Mouse (Mus musculus): ENCODE data around the gene Rbm18.

- no peak for TF ChIP-seq CTCF (IDR thresholded peaks at IDR 0.05; ENCODE audit: low read depth)
- peak; percentile 48; the same call in 1 of the 2 replicates for TF ChIP-seq EP300 (IDR thresholded peaks at IDR 0.05; ENCODE audit: low read depth)
Measured at GRCm38 (mm10) chr2:36081446-36081845, 55.1 kb downstream of the Rbm18 start.
